Mouse (Mus musculus): ENCODE data around the gene Kmt2d. TPM values are rescaled to one million over a fixed set of nuclear protein-coding genes. Genes with fewer than 3 reads are reported as not detected.
"Not testable (repeated sequence)": the region's sequence is repeated elsewhere in the genome, so short reads cannot be mapped to it uniquely, and the experiment has no call there.

Gene Kmt2d
- polyA plus RNA-seq (2014; fragmentation: Nextera tagmentation; extraction: Ambion mirVana): 17.6 and 21.6 TPM in 2 replicates

- ATAC-seq (ENCODE audit: insufficient number of reproducible peaks, low FRiP score, low TSS enrichment, low read depth): peak; percentile 70
- Histone ChIP-seq H3K4me2 (ENCODE audit: low read depth, severe bottlenecking) (peak within 1 kb of the TSS; percentile 98), H3K9me3 (ENCODE audit: control insufficient read depth, low read length) (no peaks in the 10 kb centered on the region), H3K4me1 (ENCODE audit: control insufficient read depth, insufficient read depth, low read length) (peaks cover 26% of the 10 kb centered on the region), H3K27me3 (ENCODE audit: control insufficient read depth, insufficient read depth, low read length) (no peaks in the 10 kb centered on the region), H3K9ac (ENCODE audit: low read length) (peak within 1 kb of the TSS; percentile 99), H3K27ac (replicated peaks; ENCODE audit: low read depth, low read length) (peak within 1 kb of the TSS; percentile 98), H3K36me3 (ENCODE audit: control insufficient read depth, insufficient read depth, low read length) (no peaks in the 10 kb centered on the region; the same call in 1 of the 2 replicates), H3K4me3 (ENCODE audit: low read depth, low read length) (peak within 1 kb of the TSS; percentile 94)
- peak; percentile 63 for DNase-seq (ENCODE audit: low spot score)
- WGBS: under 1% methylated on average over 88 of the region's 94 CpGs
These were observed at the start of gene Kmt2d for GRCm38 (mm10) chr15:98871070-98871915. Gene Kmt2d, minus strand, starts transcription at chr15:98871204.

GRCm38 (mm10) chr15:98918499-98918895 is 47.5 kb upstream of the Kmt2d start:
- WGBS: 27% methylated on average over 8 of the region's 8 CpGs
- H3K4me1 ChIP-seq (ENCODE audit: control insufficient read depth, insufficient read depth, low read length); ATAC-seq (ENCODE audit: insufficient number of reproducible peaks, low FRiP score, low TSS enrichment, low read depth); H3K9me3 ChIP-seq (ENCODE audit: control insufficient read depth, low read length); H3K36me3 ChIP-seq (ENCODE audit: control insufficient read depth, insufficient read depth, low read length); DNase-seq (ENCODE audit: low spot score); H3K27ac ChIP-seq (replicated peaks; ENCODE audit: low read depth, low read length); H3K27me3 ChIP-seq (ENCODE audit: control insufficient read depth, insufficient read depth, low read length): not testable (repeated sequence)
- Histone ChIP-seq H3K9ac (ENCODE audit: low read length) (peak overlapping the region; percentile 83; the same call in 1 of the 2 replicates), H3K4me2 (ENCODE audit: low read depth, severe bottlenecking) (peak overlapping the region; percentile 80), H3K4me3 (ENCODE audit: low read depth, low read length) (peak overlapping the region; percentile 95)

- Histone ChIP-seq H3K27me3 (ENCODE audit: control insufficient read depth, insufficient read depth, low read length) (no peaks in the 10 kb centered on the region), H3K9ac (ENCODE audit: low read length) (peak within 1 kb of the TSS; percentile 83), H3K9me3 (ENCODE audit: control insufficient read depth, low read length) (no peaks in the 10 kb centered on the region), H3K4me2 (ENCODE audit: low read depth, severe bottlenecking) (peak within 1 kb of the TSS; percentile 80), H3K4me1 (ENCODE audit: control insufficient read depth, insufficient read depth, low read length) (peaks cover 6% of the 10 kb centered on the region), H3K4me3 (ENCODE audit: low read depth, low read length) (peak within 1 kb of the TSS; percentile 95), H3K27ac (replicated peaks; ENCODE audit: low read depth, low read length) (peak within 1 kb of the TSS; percentile 90), H3K36me3 (ENCODE audit: control insufficient read depth, insufficient read depth, low read length) (peaks cover 2% of the 10 kb centered on the region; the same call in 1 of the 2 replicates)
- WGBS: under 1% methylated on average over 73 of the region's 82 CpGs
- ATAC-seq (ENCODE audit: insufficient number of reproducible peaks, low FRiP score, low TSS enrichment, low read depth): peak; percentile 99
- peak; percentile 99 for DNase-seq (ENCODE audit: low spot score)
These were observed 46.8 kb upstream of the Kmt2d start, which contains the start of gene Lmbr1l for GRCm38 (mm10) chr15:98917538-98918498. Gene Lmbr1l, minus strand, starts transcription at chr15:98918231.

- Histone ChIP-seq H3K9ac (ENCODE audit: low read length) (peak overlapping the region; percentile 83), H3K36me3 (ENCODE audit: control insufficient read depth, insufficient read depth, low read length) (peaks cover 7% of the 10 kb centered on the region), H3K27ac (replicated peaks; ENCODE audit: low read depth, low read length) (no peak overlapping the region), H3K27me3 (ENCODE audit: control insufficient read depth, insufficient read depth, low read length) (no peaks in the 10 kb centered on the region), H3K4me2 (ENCODE audit: low read depth, severe bottlenecking) (peak overlapping the region; percentile 80), H3K4me3 (ENCODE audit: low read depth, low read length) (peak overlapping the region; percentile 95), H3K4me1 (ENCODE audit: control insufficient read depth, insufficient read depth, low read length) (peaks cover 6% of the 10 kb centered on the region), H3K9me3 (ENCODE audit: control insufficient read depth, low read length) (no peaks in the 10 kb centered on the region)
- no peak for ATAC-seq (ENCODE audit: insufficient number of reproducible peaks, low FRiP score, low TSS enrichment, low read depth)
- no peak for DNase-seq (ENCODE audit: low spot score)
- WGBS: 0% methylated on average over 14 of the region's 14 CpGs
These were observed 46.1 kb upstream of the Kmt2d start for GRCm38 (mm10) chr15:98917091-98917490.

GRCm38 (mm10) chr15:98916016-98916415 is 45.0 kb upstream of the Kmt2d start:
- Histone ChIP-seq H3K9ac (ENCODE audit: low read length) (no peak overlapping the region), H3K4me2 (ENCODE audit: low read depth, severe bottlenecking) (no peak overlapping the region; the same call in 1 of the 2 replicates), H3K36me3 (ENCODE audit: control insufficient read depth, insufficient read depth, low read length) (peaks cover 12% of the 10 kb centered on the region), H3K9me3 (ENCODE audit: control insufficient read depth, low read length) (no peaks in the 10 kb centered on the region), H3K4me3 (ENCODE audit: low read depth, low read length) (no peak overlapping the region), H3K4me1 (ENCODE audit: control insufficient read depth, insufficient read depth, low read length) (peaks cover 6% of the 10 kb centered on the region), H3K27me3 (ENCODE audit: control insufficient read depth, insufficient read depth, low read length) (no peaks in the 10 kb centered on the region), H3K27ac (replicated peaks; ENCODE audit: low read depth, low read length) (no peak overlapping the region)
- ATAC-seq (ENCODE audit: insufficient number of reproducible peaks, low FRiP score, low TSS enrichment, low read depth) (no peak), DNase-seq (ENCODE audit: low spot score) (no peak)
- WGBS: 89% methylated on average over 4 of the region's 4 CpGs

GRCm38 (mm10) chr15:98914903-98915302 is 43.9 kb upstream of the Kmt2d start:
- WGBS: 91% methylated on average over 6 of the region's 6 CpGs
- Histone ChIP-seq H3K9ac (ENCODE audit: low read length) (no peak overlapping the region), H3K4me1 (ENCODE audit: control insufficient read depth, insufficient read depth, low read length) (peaks cover 6% of the 10 kb centered on the region), H3K36me3 (ENCODE audit: control insufficient read depth, insufficient read depth, low read length) (peaks cover 12% of the 10 kb centered on the region), H3K27ac (replicated peaks; ENCODE audit: low read depth, low read length) (no peak overlapping the region), H3K4me3 (ENCODE audit: low read depth, low read length) (no peak overlapping the region), H3K9me3 (ENCODE audit: control insufficient read depth, low read length) (no peaks in the 10 kb centered on the region), H3K4me2 (ENCODE audit: low read depth, severe bottlenecking) (no peak overlapping the region), H3K27me3 (ENCODE audit: control insufficient read depth, insufficient read depth, low read length) (no peaks in the 10 kb centered on the region)
- DNase-seq (ENCODE audit: low spot score): no peak
- no peak for ATAC-seq (ENCODE audit: insufficient number of reproducible peaks, low FRiP score, low TSS enrichment, low read depth)

- WGBS: 33% methylated on average over 10 of the region's 10 CpGs
- H3K4me2 ChIP-seq (ENCODE audit: low read depth, severe bottlenecking): no peak overlapping the region
- peaks cover 12% of the 10 kb centered on the region for H3K36me3 ChIP-seq (ENCODE audit: control insufficient read depth, insufficient read depth, low read length)
- DNase-seq (ENCODE audit: low spot score) (peak; percentile 84), ATAC-seq (ENCODE audit: insufficient number of reproducible peaks, low FRiP score, low TSS enrichment, low read depth) (no peak)
- H3K4me1 ChIP-seq (ENCODE audit: control insufficient read depth, insufficient read depth, low read length): no peaks in the 10 kb centered on the region
- H3K9ac ChIP-seq (ENCODE audit: low read length): no peak overlapping the region
- H3K27me3 ChIP-seq (ENCODE audit: control insufficient read depth, insufficient read depth, low read length): no peaks in the 10 kb centered on the region; the same call in 1 of the 2 replicates
- no peak overlapping the region for H3K4me3 ChIP-seq (ENCODE audit: low read depth, low read length)
- H3K27ac ChIP-seq (replicated peaks; ENCODE audit: low read depth, low read length): no peak overlapping the region
- H3K9me3 ChIP-seq (ENCODE audit: control insufficient read depth, low read length): no peaks in the 10 kb centered on the region
These were observed 33.7 kb upstream of the Kmt2d start for GRCm38 (mm10) chr15:98904692-98905091.

GRCm38 (mm10) chr15:98902600-98902999 is 31.6 kb upstream of the Kmt2d start:
- WGBS: 97% methylated on average over 2 of the region's 2 CpGs
- no peak overlapping the region for H3K9ac ChIP-seq (ENCODE audit: low read length)
- peaks cover 8% of the 10 kb centered on the region for H3K4me1 ChIP-seq (ENCODE audit: control insufficient read depth, insufficient read depth, low read length)

More at GRCm38 (mm10) chr15:98902600-98902999, 31.6 kb upstream of the Kmt2d start:
- ATAC-seq (ENCODE audit: insufficient number of reproducible peaks, low FRiP score, low TSS enrichment, low read depth): no peak
- H3K4me2 ChIP-seq (ENCODE audit: low read depth, severe bottlenecking): no peak overlapping the region
- no peak overlapping the region for H3K4me3 ChIP-seq (ENCODE audit: low read depth, low read length)
- DNase-seq (ENCODE audit: low spot score): no peak
- peaks cover 18% of the 10 kb centered on the region for H3K27me3 ChIP-seq (ENCODE audit: control insufficient read depth, insufficient read depth, low read length)
- H3K36me3 ChIP-seq (ENCODE audit: control insufficient read depth, insufficient read depth, low read length): peaks cover 10% of the 10 kb centered on the region; the same call in 1 of the 2 replicates
- no peak overlapping the region for H3K27ac ChIP-seq (replicated peaks; ENCODE audit: low read depth, low read length)
- H3K9me3 ChIP-seq (ENCODE audit: control insufficient read depth, low read length): peaks cover 4% of the 10 kb centered on the region; the same call in 1 of the 2 replicates
